Mouse (Mus musculus): ENCODE measurements around the gene Gon4l. TPM values are rescaled to one million over a fixed set of nuclear protein-coding genes. Genes with fewer than 3 reads are reported as not detected.

Gon4l gene
- total RNA-seq, 2 experiments from 2014 or later = 13.4 to 13.7 TPM

Other genes starting within 250 kb of the Gon4l start
- 10 to 100 TPM; 11.5 to 20.0 TPM for gene Arhgef2, start 229.3 kb upstream of the Gon4l start, total RNA-seq (2021)
- not detected for gene Rxfp4, start 182.1 kb upstream of the Gon4l start, total RNA-seq (2021)
- gene Khdc4, start 149.4 kb upstream of the Gon4l start, total RNA-seq (2021) = 10 to 100 TPM; 18.7 to 23.4 TPM
- 10 to 100 TPM; 18.0 to 22.4 TPM for gene Rit1, start 118.4 kb upstream of the Gon4l start, total RNA-seq (2021)
- gene Syt11, start 60.1 kb upstream of the Gon4l start, total RNA-seq (2021) = 1 to 10 TPM; 3.7 to 4.6 TPM
- 1 to 10 TPM; 6.7 to 8.4 TPM for gene Msto1, start 78.8 kb downstream of the Gon4l start, total RNA-seq (2021)
- 10 to 100 TPM; 31.0 to 33.3 TPM for gene Ash1l, start 115.4 kb downstream of the Gon4l start, total RNA-seq (2021)
- gene Dap3, start 116.0 kb downstream of the Gon4l start, total RNA-seq (2021) = 10 to 100 TPM; 64.8 to 74.2 TPM

Measured in gastrocnemius, adult 18-20 months (tissue).